Mouse (Mus musculus): Measurements from ENCODE around the gene Rgl1. TPM values are rescaled to one million over a fixed set of nuclear protein-coding genes. Genes with fewer than 3 reads are reported as not detected.

Gene Rgl1
- total RNA-seq, 1 experiment: 1.3 TPM

GRCm38 (mm10) chr1:152531498-152531897 lies 234.7 kb downstream of the Rgl1 start:
- H3K4me1 ChIP-seq (ENCODE audit: control insufficient read depth in 2 of 2, insufficient read depth in 2 of 2, low read length in 2 of 2, poor library complexity in 1 of 2): peaks cover 0 to 4% of the 10 kb centered on the region in 2 experiments; a peak in 1 of 4 replicates
- H3K4me3 ChIP-seq (ENCODE audit: insufficient read depth in 1 of 2, low read depth in 1 of 2, low read length in 2 of 2, poor library complexity in 1 of 2, severe bottlenecking in 1 of 2): no peak overlapping the region
- no peak for DNase-seq (ENCODE audit: low read depth, low spot score)
- H3K9me3 ChIP-seq (ENCODE audit: control insufficient read depth, insufficient read depth, low read depth, low read length): no peaks in the 10 kb centered on the region
- no peak overlapping the region for H3K27ac ChIP-seq (ENCODE audit: insufficient read depth, low read depth, low read length, poor library complexity, severe bottlenecking)
- no peak for TF ChIP-seq CHD2 (IDR thresholded peaks at IDR 0.05; ENCODE audit: low read depth, low read length)
- TF ChIP-seq HCFC1 (IDR thresholded peaks at IDR 0.05; ENCODE audit: borderline replicate concordance, insufficient read depth, low read length): no peak
- TF ChIP-seq ZC3H11A (IDR thresholded peaks at IDR 0.05; ENCODE audit: borderline replicate concordance, low read depth, low read length): no peak
- no peak for TF ChIP-seq ZNF384 (IDR thresholded peaks at IDR 0.05; ENCODE audit: low read depth, low read length)
- no peak for TF ChIP-seq MAFK (IDR thresholded peaks at IDR 0.05; ENCODE audit: insufficient read depth, low read depth, low read length)
- H3K9ac ChIP-seq (ENCODE audit: insufficient read depth, low read depth, low read length, poor library complexity, severe bottlenecking): no peak overlapping the region
- in situ Hi-C loops (cut with MboI; ENCODE audit: low sequenced_read_pairs in 2 of 2, unreplicated experiment in 2 of 2): loop anchor here in 1 of 2 experiments (25.0 kb wide), 1 partner anchor 206 kb away; no protein-coding TSS in a partner anchor
- H3K36me3 ChIP-seq (ENCODE audit: control insufficient read depth, insufficient read depth, low read length, poor library complexity, severe bottlenecking): no peaks in the 10 kb centered on the region

GRCm38 (mm10) chr1:152528778-152529177 lies 237.4 kb downstream of the Rgl1 start:
- H3K27ac ChIP-seq (ENCODE audit: insufficient read depth, low read depth, low read length, poor library complexity, severe bottlenecking): no peak overlapping the region
- no peak overlapping the region for H3K4me3 ChIP-seq (ENCODE audit: insufficient read depth in 1 of 2, low read depth in 1 of 2, low read length in 2 of 2, poor library complexity in 1 of 2, severe bottlenecking in 1 of 2)
- in situ Hi-C loops (cut with MboI; ENCODE audit: low sequenced_read_pairs in 2 of 2, unreplicated experiment in 2 of 2): loop anchor here (10.0 to 25.0 kb wide), 3 partner anchors 146 to 216 kb away; no protein-coding TSS in a partner anchor
- peaks cover 0 to 3% of the 10 kb centered on the region in 2 experiments; a peak in 1 of 4 replicates for H3K4me1 ChIP-seq (ENCODE audit: control insufficient read depth in 2 of 2, insufficient read depth in 2 of 2, low read length in 2 of 2, poor library complexity in 1 of 2)
- no peaks in the 10 kb centered on the region for H3K36me3 ChIP-seq (ENCODE audit: control insufficient read depth, insufficient read depth, low read length, poor library complexity, severe bottlenecking)
- TF ChIP-seq ZC3H11A (IDR thresholded peaks at IDR 0.05; ENCODE audit: borderline replicate concordance, low read depth, low read length) (no peak), MAFK (IDR thresholded peaks at IDR 0.05; ENCODE audit: insufficient read depth, low read depth, low read length) (no peak), ZNF384 (IDR thresholded peaks at IDR 0.05; ENCODE audit: low read depth, low read length) (no peak), CHD2 (IDR thresholded peaks at IDR 0.05; ENCODE audit: low read depth, low read length) (no peak), HCFC1 (IDR thresholded peaks at IDR 0.05; ENCODE audit: borderline replicate concordance, insufficient read depth, low read length) (no peak)
- H3K9ac ChIP-seq (ENCODE audit: insufficient read depth, low read depth, low read length, poor library complexity, severe bottlenecking): no peak overlapping the region
- H3K9me3 ChIP-seq (ENCODE audit: control insufficient read depth, insufficient read depth, low read depth, low read length): no peaks in the 10 kb centered on the region
- DNase-seq (ENCODE audit: low read depth, low spot score): no peak

- in situ Hi-C loops (cut with MboI; ENCODE audit: low sequenced_read_pairs in 2 of 2, unreplicated experiment in 2 of 2): loop anchor here (10.0 to 25.0 kb wide), 3 partner anchors 147 to 217 kb away; no protein-coding TSS in a partner anchor
- no peaks in the 10 kb centered on the region for H3K9me3 ChIP-seq (ENCODE audit: control insufficient read depth, insufficient read depth, low read depth, low read length)
- no peaks in the 10 kb centered on the region for H3K36me3 ChIP-seq (ENCODE audit: control insufficient read depth, insufficient read depth, low read length, poor library complexity, severe bottlenecking)
- peaks cover 0 to 3% of the 10 kb centered on the region in 2 experiments; a peak in 1 of 4 replicates for H3K4me1 ChIP-seq (ENCODE audit: control insufficient read depth in 2 of 2, insufficient read depth in 2 of 2, low read length in 2 of 2, poor library complexity in 1 of 2)
- H3K9ac ChIP-seq (ENCODE audit: insufficient read depth, low read depth, low read length, poor library complexity, severe bottlenecking): no peak overlapping the region
- H3K4me3 ChIP-seq (ENCODE audit: insufficient read depth in 1 of 2, low read depth in 1 of 2, low read length in 2 of 2, poor library complexity in 1 of 2, severe bottlenecking in 1 of 2): no peak overlapping the region
- H3K27ac ChIP-seq (ENCODE audit: insufficient read depth, low read depth, low read length, poor library complexity, severe bottlenecking): no peak overlapping the region
- TF ChIP-seq HCFC1 (IDR thresholded peaks at IDR 0.05; ENCODE audit: borderline replicate concordance, insufficient read depth, low read length) (no peak), CHD2 (IDR thresholded peaks at IDR 0.05; ENCODE audit: low read depth, low read length) (no peak), ZC3H11A (IDR thresholded peaks at IDR 0.05; ENCODE audit: borderline replicate concordance, low read depth, low read length) (no peak), ZNF384 (IDR thresholded peaks at IDR 0.05; ENCODE audit: low read depth, low read length) (no peak), MAFK (IDR thresholded peaks at IDR 0.05; ENCODE audit: insufficient read depth, low read depth, low read length) (no peak)
- no peak for DNase-seq (ENCODE audit: low read depth, low spot score)
Observed at GRCm38 (mm10) chr1:152528214-152528613, 237.9 kb downstream of the Rgl1 start.

- Histone ChIP-seq H3K27ac (ENCODE audit: insufficient read depth, low read depth, low read length, poor library complexity, severe bottlenecking) (no peak overlapping the region), H3K36me3 (ENCODE audit: control insufficient read depth, insufficient read depth, low read length, poor library complexity, severe bottlenecking) (no peaks in the 10 kb centered on the region), H3K9me3 (ENCODE audit: control insufficient read depth, insufficient read depth, low read depth, low read length) (no peaks in the 10 kb centered on the region), H3K9ac (ENCODE audit: insufficient read depth, low read depth, low read length, poor library complexity, severe bottlenecking) (no peak overlapping the region), H3K4me1 (ENCODE audit: control insufficient read depth in 2 of 2, insufficient read depth in 2 of 2, low read length in 2 of 2, poor library complexity in 1 of 2) (0 out of 4 replicates have a peak, but pooled peaks cover 0 to under 1% of the 10 kb centered on the region in 2 experiments), H3K4me3 (ENCODE audit: insufficient read depth in 1 of 2, low read depth in 1 of 2, low read length in 2 of 2, poor library complexity in 1 of 2, severe bottlenecking in 1 of 2) (no peak overlapping the region)
- no peak for TF ChIP-seq HCFC1 (IDR thresholded peaks at IDR 0.05; ENCODE audit: borderline replicate concordance, insufficient read depth, low read length)
- no peak for TF ChIP-seq ZNF384 (IDR thresholded peaks at IDR 0.05; ENCODE audit: low read depth, low read length)
- TF ChIP-seq MAFK (IDR thresholded peaks at IDR 0.05; ENCODE audit: insufficient read depth, low read depth, low read length): no peak
- TF ChIP-seq ZC3H11A (IDR thresholded peaks at IDR 0.05; ENCODE audit: borderline replicate concordance, low read depth, low read length): no peak
- no peak for TF ChIP-seq CHD2 (IDR thresholded peaks at IDR 0.05; ENCODE audit: low read depth, low read length)
- in situ Hi-C loops (cut with MboI; ENCODE audit: low sequenced_read_pairs in 2 of 2, unreplicated experiment in 2 of 2): loop anchor here (10.0 to 25.0 kb wide), 3 partner anchors 149 to 219 kb away; no protein-coding TSS in a partner anchor
- DNase-seq (ENCODE audit: low read depth, low spot score): no peak
Observed at GRCm38 (mm10) chr1:152526154-152526553, 240.0 kb downstream of the Rgl1 start.

Data from ES-E14 (cell line).